Mouse (Mus musculus) left cerebral cortex, adult 8-10 months (tissue): ENCODE measurements around the gene Sec31a. TPM values are rescaled to one million over a fixed set of nuclear protein-coding genes. Genes with fewer than 3 reads are reported as not detected.
A peak's percentile ranks its signal among the peaks of the same experiment; 100 is the strongest.
"Not testable (repeated sequence)": the region's sequence is repeated elsewhere in the genome, so short reads cannot be mapped to it uniquely, and the experiment has no call there.

ENCODE experiments used
- DNase-seq, 2 experiments: peaks; one replicate each; pipeline ENCODE4 v3.0.0; 2022; ENCODE audit warnings: low spot score in 2 of 2
- total RNA-seq, 4 experiments: library from RNA; stranded (reverse); gene quantifications; 2 replicates each; pipeline ENCODE4 v1.2.4; 2022

Gene Sec31a
- total RNA-seq, result 100 to 1,000 TPM; 107 to 120 (median 115) TPM

- DNase-seq, result peak; percentile 87 to 98
Measured at GRCm38 (mm10) chr5:100415761-100416590, at the start of gene Sec31a. Gene Sec31a (minus strand): TSS chr5:100416234.

GRCm38 (mm10) chr5:100462374-100462773 lies 46.3 kb upstream of the Sec31a start:
- no peak for DNase-seq

GRCm38 (mm10) chr5:100461526-100461925 lies 45.5 kb upstream of the Sec31a start:
- DNase-seq, result no peak

- no peak for DNase-seq
Measured at GRCm38 (mm10) chr5:100459468-100459867, 43.4 kb upstream of the Sec31a start.

GRCm38 (mm10) chr5:100451871-100452270 lies 35.8 kb upstream of the Sec31a start:
- DNase-seq, result no peak

GRCm38 (mm10) chr5:100438796-100439195 lies 22.8 kb upstream of the Sec31a start:
- DNase-seq, result no peak

GRCm38 (mm10) chr5:100437917-100438316 lies 21.9 kb upstream of the Sec31a start:
- DNase-seq, result no peak

- DNase-seq, result no peak
Measured at GRCm38 (mm10) chr5:100437086-100437485, 21.1 kb upstream of the Sec31a start.

- DNase-seq, result no peak
Measured at GRCm38 (mm10) chr5:100430966-100431365, 14.9 kb upstream of the Sec31a start.

- no peak for DNase-seq
Measured at GRCm38 (mm10) chr5:100430076-100430390, 14.0 kb upstream of the Sec31a start.

- peak; percentile 82 to 94 for DNase-seq
Measured at GRCm38 (mm10) chr5:100429344-100430075, 13.5 kb upstream of the Sec31a start.

GRCm38 (mm10) chr5:100428734-100429343 lies 12.8 kb upstream of the Sec31a start:
- DNase-seq, result no peak

- DNase-seq, result no peak
Measured at GRCm38 (mm10) chr5:100428031-100428733, 12.1 kb upstream of the Sec31a start.

GRCm38 (mm10) chr5:100427276-100427675 lies 11.2 kb upstream of the Sec31a start:
- DNase-seq, result no peak

GRCm38 (mm10) chr5:100425823-100426222 lies 9.8 kb upstream of the Sec31a start:
- DNase-seq, result not testable (repeated sequence)

- DNase-seq, result no peak
Measured at GRCm38 (mm10) chr5:100424252-100424651, 8.2 kb upstream of the Sec31a start.

- DNase-seq, result no peak
Measured at GRCm38 (mm10) chr5:100423626-100424025, 7.6 kb upstream of the Sec31a start.

GRCm38 (mm10) chr5:100418861-100419260 lies 2.8 kb upstream of the Sec31a start:
- DNase-seq, result no peak

- no peak for DNase-seq
Measured at GRCm38 (mm10) chr5:100418077-100418476, 2.0 kb upstream of the Sec31a start.

- no peak for DNase-seq
Measured at GRCm38 (mm10) chr5:100414474-100415196, 1.4 kb downstream of the Sec31a start.

- no peak for DNase-seq
Measured at GRCm38 (mm10) chr5:100412886-100413285, 3.1 kb downstream of the Sec31a start.
